Mouse (Mus musculus): ENCODE results near the gene Prickle4. TPM values are rescaled to one million over a fixed set of nuclear protein-coding genes. Genes with fewer than 3 reads are reported as not detected.

The Prickle4 gene
- polyA plus RNA-seq, 1 experiment, result 9.0 TPM

- no peak overlapping the region for H3K4me3 ChIP-seq (ENCODE audit: insufficient read depth, low read depth, low read length)
- no peak overlapping the region for H3K27ac ChIP-seq (ENCODE audit: insufficient read depth, low read depth, low read length)
- peak; percentile 24 for DNase-seq
- no peaks in the 10 kb centered on the region for H3K27me3 ChIP-seq (replicated peaks; ENCODE audit: control insufficient read depth, insufficient read depth, low read length)
- H3K36me3 ChIP-seq (ENCODE audit: control insufficient read depth, insufficient read depth, low read length), result no peaks in the 10 kb centered on the region
- TF ChIP-seq POLR2A (IDR thresholded peaks at IDR 0.05; ENCODE audit: low read depth, low read length) (no peak), CTCF (conservative IDR thresholded peaks at IDR 0.05; ENCODE audit: insufficient read depth, insufficient read length, low read depth, low read length) (no peak; the same call in 1 of the 2 replicates)
- H3K4me1 ChIP-seq (ENCODE audit: control insufficient read depth, insufficient read depth, low read length), result 0 out of 2 replicates have a peak, but pooled peaks cover 8% of the 10 kb centered on the region
- WGBS, result 79% methylated on average over 4 of the region's 4 CpGs
These were observed 10.2 kb upstream of the Prickle4 start for GRCm38 (mm10) chr17:47704692-47705091.

DNA sequence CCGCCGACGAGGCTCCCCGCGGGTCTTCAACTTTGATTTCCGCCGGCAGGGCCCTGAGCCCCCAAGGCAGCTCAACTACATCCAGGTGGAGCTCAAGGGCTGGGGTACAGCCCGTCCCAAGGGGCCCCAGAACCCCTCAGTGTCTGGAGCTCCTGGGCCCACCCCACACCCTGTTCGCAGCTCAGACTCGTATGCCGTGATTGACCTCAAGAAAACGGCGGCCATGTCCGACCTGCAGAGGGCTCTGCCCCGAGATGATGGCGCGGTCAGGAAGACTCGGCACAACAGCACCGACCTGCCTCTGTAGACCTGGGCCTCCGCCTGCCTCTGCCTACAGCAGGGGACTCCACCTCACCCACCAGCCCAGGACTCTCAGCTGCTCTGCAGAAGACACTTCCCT is 9.0 kb upstream of the Prickle4 start:
- no peak for TF ChIP-seq POLR2A (IDR thresholded peaks at IDR 0.05; ENCODE audit: low read depth, low read length)
- TF ChIP-seq CTCF (conservative IDR thresholded peaks at IDR 0.05; ENCODE audit: insufficient read depth, insufficient read length, low read depth, low read length), result no peak
- H3K27me3 ChIP-seq (replicated peaks; ENCODE audit: control insufficient read depth, insufficient read depth, low read length), result no peaks in the 10 kb centered on the region

DNA sequence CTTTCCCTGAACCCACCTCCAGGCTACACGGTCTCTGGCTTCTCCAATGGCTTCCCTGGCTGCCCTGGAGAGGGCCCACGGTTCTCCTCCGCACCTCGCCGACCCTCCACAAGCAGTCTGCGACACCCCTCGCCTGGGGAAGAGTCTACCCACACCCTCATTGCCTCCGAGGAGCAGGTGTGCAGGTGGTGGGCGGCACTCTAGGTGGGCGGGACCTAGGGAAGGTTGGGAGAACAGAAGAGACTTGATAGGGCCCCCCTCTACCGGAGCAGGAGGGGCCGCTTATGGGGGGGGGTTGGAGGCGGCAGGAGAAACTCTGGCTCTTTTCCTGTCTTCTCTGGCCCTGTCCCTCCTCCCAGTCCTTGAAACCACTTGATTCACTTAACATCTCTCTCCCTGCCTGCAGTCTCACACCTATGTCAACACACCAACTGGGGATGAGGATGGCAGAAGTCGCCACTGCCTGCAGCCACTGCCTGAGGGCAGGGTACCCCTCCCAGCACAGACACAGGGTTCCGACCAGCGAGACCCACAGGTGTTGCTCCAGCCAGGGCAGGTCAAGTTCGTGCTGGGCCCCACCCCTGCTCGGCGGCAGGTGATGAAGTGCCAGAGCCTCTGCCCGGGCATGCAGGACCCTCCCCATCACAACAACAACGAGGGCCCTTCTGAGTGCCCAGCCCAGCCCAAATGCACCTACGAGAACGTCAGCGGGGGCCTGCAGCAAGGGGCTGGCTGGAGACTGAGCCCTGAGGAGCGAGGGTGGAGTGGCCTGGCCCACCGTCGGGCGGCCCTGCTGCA is 8.2 kb upstream of the Prickle4 start:
- no peaks in the 10 kb centered on the region for H3K27me3 ChIP-seq (replicated peaks; ENCODE audit: control insufficient read depth, insufficient read depth, low read length)
- no peak overlapping the region for H3K4me3 ChIP-seq (ENCODE audit: insufficient read depth, low read depth, low read length)
- no peak for DNase-seq
- no peaks in the 10 kb centered on the region for H3K36me3 ChIP-seq (ENCODE audit: control insufficient read depth, insufficient read depth, low read length)
- TF ChIP-seq POLR2A (IDR thresholded peaks at IDR 0.05; ENCODE audit: low read depth, low read length) (no peak), CTCF (conservative IDR thresholded peaks at IDR 0.05; ENCODE audit: insufficient read depth, insufficient read length, low read depth, low read length) (no peak)
- WGBS, result 73% methylated on average over 28 of the region's 28 CpGs
- H3K4me1 ChIP-seq (ENCODE audit: control insufficient read depth, insufficient read depth, low read length), result peaks cover 9% of the 10 kb centered on the region; the same call in 1 of the 2 replicates
- no peak overlapping the region for H3K27ac ChIP-seq (ENCODE audit: insufficient read depth, low read depth, low read length)

More for the DNA sequence above, 9.0 kb upstream of the Prickle4 start:
- no peak for DNase-seq
- 67% methylated on average over 20 of the region's 20 CpGs for WGBS
- no peak overlapping the region for H3K27ac ChIP-seq (ENCODE audit: insufficient read depth, low read depth, low read length)
- H3K36me3 ChIP-seq (ENCODE audit: control insufficient read depth, insufficient read depth, low read length), result no peaks in the 10 kb centered on the region
- no peak overlapping the region for H3K4me3 ChIP-seq (ENCODE audit: insufficient read depth, low read depth, low read length)
- peaks cover 8% of the 10 kb centered on the region; the same call in 1 of the 2 replicates for H3K4me1 ChIP-seq (ENCODE audit: control insufficient read depth, insufficient read depth, low read length)

- Histone ChIP-seq H3K36me3 (ENCODE audit: control insufficient read depth, insufficient read depth, low read length) (no peaks in the 10 kb centered on the region), H3K4me1 (ENCODE audit: control insufficient read depth, insufficient read depth, low read length) (peaks cover 10% of the 10 kb centered on the region; the same call in 1 of the 2 replicates), H3K27me3 (replicated peaks; ENCODE audit: control insufficient read depth, insufficient read depth, low read length) (no peaks in the 10 kb centered on the region), H3K27ac (ENCODE audit: insufficient read depth, low read depth, low read length) (no peak overlapping the region), H3K4me3 (ENCODE audit: insufficient read depth, low read depth, low read length) (no peak overlapping the region)
- WGBS, result 80% methylated on average over 9 of the region's 9 CpGs
- DNase-seq, result no peak
- no peak for TF ChIP-seq POLR2A (IDR thresholded peaks at IDR 0.05; ENCODE audit: low read depth, low read length)
- no peak for TF ChIP-seq CTCF (conservative IDR thresholded peaks at IDR 0.05; ENCODE audit: insufficient read depth, insufficient read length, low read depth, low read length)
These were observed 7.3 kb upstream of the Prickle4 start for GRCm38 (mm10) chr17:47701793-47702192.

DNA sequence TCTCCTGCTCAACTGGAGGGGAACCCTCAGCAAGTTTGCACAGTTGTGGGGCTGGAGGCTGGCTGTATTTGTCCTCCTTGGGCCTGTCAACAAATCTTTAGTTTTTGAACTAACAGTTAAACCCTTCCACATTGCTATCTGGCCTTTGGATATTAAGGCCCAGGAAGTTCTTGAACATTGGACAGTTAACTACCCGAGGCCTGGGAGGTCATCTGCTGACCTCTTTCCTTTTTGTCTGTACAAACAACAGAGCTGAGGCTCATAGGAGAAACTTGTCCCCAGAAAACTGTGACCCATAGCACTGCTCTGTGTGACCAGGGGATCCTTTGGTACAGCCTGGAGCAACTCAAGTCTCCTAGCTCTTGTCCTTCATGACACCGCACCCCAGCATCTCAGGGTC is 4.5 kb upstream of the Prickle4 start:
- H3K36me3 ChIP-seq (ENCODE audit: control insufficient read depth, insufficient read depth, low read length), result no peaks in the 10 kb centered on the region
- DNase-seq, result peak; percentile 68
- TF ChIP-seq CTCF (conservative IDR thresholded peaks at IDR 0.05; ENCODE audit: insufficient read depth, insufficient read length, low read depth, low read length) (no peak), POLR2A (IDR thresholded peaks at IDR 0.05; ENCODE audit: low read depth, low read length) (no peak)
- H3K27me3 ChIP-seq (replicated peaks; ENCODE audit: control insufficient read depth, insufficient read depth, low read length), result no peaks in the 10 kb centered on the region
- H3K4me3 ChIP-seq (ENCODE audit: insufficient read depth, low read depth, low read length), result peak overlapping the region; percentile 4; the same call in 1 of the 2 replicates
- H3K27ac ChIP-seq (ENCODE audit: insufficient read depth, low read depth, low read length), result peak overlapping the region; percentile 70
- H3K4me1 ChIP-seq (ENCODE audit: control insufficient read depth, insufficient read depth, low read length), result peaks cover 11% of the 10 kb centered on the region; the same call in 1 of the 2 replicates
- WGBS, result 51% methylated on average over 2 of the region's 2 CpGs

GRCm38 (mm10) chr17:47698156-47698555 is 3.6 kb upstream of the Prickle4 start:
- H3K4me1 ChIP-seq (ENCODE audit: control insufficient read depth, insufficient read depth, low read length), result peaks cover 15% of the 10 kb centered on the region; the same call in 1 of the 2 replicates
- DNase-seq, result peak; percentile 93
- H3K27ac ChIP-seq (ENCODE audit: insufficient read depth, low read depth, low read length), result peak overlapping the region; percentile 61
- TF ChIP-seq CTCF (conservative IDR thresholded peaks at IDR 0.05; ENCODE audit: insufficient read depth, insufficient read length, low read depth, low read length), result no peak
- TF ChIP-seq POLR2A (IDR thresholded peaks at IDR 0.05; ENCODE audit: low read depth, low read length), result no peak
- no peaks in the 10 kb centered on the region for H3K27me3 ChIP-seq (replicated peaks; ENCODE audit: control insufficient read depth, insufficient read depth, low read length)
- H3K36me3 ChIP-seq (ENCODE audit: control insufficient read depth, insufficient read depth, low read length), result no peaks in the 10 kb centered on the region
- 56% methylated on average over 10 of the region's 10 CpGs for WGBS
- peak overlapping the region; percentile 42 for H3K4me3 ChIP-seq (ENCODE audit: insufficient read depth, low read depth, low read length)

- no peaks in the 10 kb centered on the region for H3K27me3 ChIP-seq (replicated peaks; ENCODE audit: control insufficient read depth, insufficient read depth, low read length)
- peak overlapping the region; percentile 62 for H3K4me3 ChIP-seq (ENCODE audit: insufficient read depth, low read depth, low read length)
- WGBS, result 0% methylated on average over 21 of the region's 23 CpGs
- TF ChIP-seq CTCF (conservative IDR thresholded peaks at IDR 0.05; ENCODE audit: insufficient read depth, insufficient read length, low read depth, low read length), result no peak
- TF ChIP-seq POLR2A (IDR thresholded peaks at IDR 0.05; ENCODE audit: low read depth, low read length), result no peak
- DNase-seq, result no peak
- no peaks in the 10 kb centered on the region for H3K36me3 ChIP-seq (ENCODE audit: control insufficient read depth, insufficient read depth, low read length)
- peaks cover 15% of the 10 kb centered on the region; the same call in 1 of the 2 replicates for H3K4me1 ChIP-seq (ENCODE audit: control insufficient read depth, insufficient read depth, low read length)
- H3K27ac ChIP-seq (ENCODE audit: insufficient read depth, low read depth, low read length), result no peak overlapping the region
These were observed 788 bp upstream of the Prickle4 start for GRCm38 (mm10) chr17:47695337-47695710.

Measured in kidney, adult 2 months (tissue).